Mouse (Mus musculus) bone marrow macrophage, adult 2 months (primary cell): Measurements from ENCODE around the gene Cnep1r1. TPM values are rescaled to one million over a fixed set of nuclear protein-coding genes. Genes with fewer than 3 reads are reported as not detected.
A peak's percentile ranks its signal among the peaks of the same experiment; 100 is the strongest.

Source experiments
- H3K27ac ChIP-seq: 2 replicates; pipeline ENCODE4 v1.5.1; 2012; ENCODE audit warnings: low read depth, low read length; ENCODE audit not compliant: insufficient read depth
- H3K4me1 ChIP-seq: 2 replicates; pipeline ENCODE4 v1.6.1; 2012; ENCODE audit warnings: low read length; ENCODE audit not compliant: control insufficient read depth, insufficient read depth
- H3K4me3 ChIP-seq: 2 replicates; pipeline ENCODE4 v1.5.1; 2012; ENCODE audit warnings: mild to moderate bottlenecking, low read length, moderate library complexity; ENCODE audit not compliant: insufficient read depth
- CTCF ChIP-seq: IDR thresholded peaks from 2 replicates; pipeline ENCODE4 v1.5.1; 2012; ENCODE audit warnings: low read depth, mild to moderate bottlenecking, low read length, moderate library complexity
- POLR2A ChIP-seq: IDR thresholded peaks from 2 replicates; pipeline ENCODE4 v1.6.1; 2012; ENCODE audit warnings: mild to moderate bottlenecking, low read depth, low read length, borderline replicate concordance
- polyA plus RNA-seq: library from polyadenylated mRNA; stranded (reverse); fragments of >200 nt; gene quantifications from 2 replicates; pipeline ENCODE4 v1.2.4, GENCODE M21; 2012; ENCODE audit not compliant: missing spikeins, insufficient read depth, insufficient read length

Cnep1r1 gene
- 46.6 and 49.5 TPM in 2 replicates for polyA plus RNA-seq

DNA sequence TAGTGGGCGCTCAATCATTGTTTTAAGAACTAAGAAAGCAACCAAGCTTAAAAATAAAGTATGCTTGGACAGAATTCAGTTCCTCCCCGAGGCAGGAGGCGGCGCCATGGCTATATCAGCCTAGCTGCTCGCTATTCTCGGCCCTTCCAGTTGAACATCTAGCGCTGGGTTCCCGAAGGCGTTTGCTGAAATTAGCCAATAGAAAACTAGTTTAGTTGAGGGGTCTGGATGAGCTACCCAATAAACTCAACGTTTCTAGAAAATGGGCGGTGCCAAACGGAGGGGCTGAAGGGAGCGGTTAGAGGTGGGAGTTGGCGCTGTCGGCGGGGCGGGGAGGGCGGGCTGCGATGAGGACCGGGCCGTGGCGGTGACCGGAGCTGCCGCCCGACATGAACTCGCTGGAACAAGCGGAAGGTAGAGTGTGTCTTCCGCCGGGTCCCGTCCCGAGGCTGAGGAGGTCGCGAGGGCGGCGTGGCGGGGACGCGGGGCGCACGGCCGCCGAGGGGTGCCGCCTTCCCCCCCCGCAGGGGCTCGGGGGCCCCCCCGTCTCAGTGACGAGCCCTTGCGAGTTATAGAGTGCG, at the start of gene Cnep1r1:
Cnep1r1 (plus strand) TSS at position 314 of the 581 bp plus-strand sequence.
- Histone ChIP-seq H3K4me1 (0 out of 2 replicates have a peak, but pooled peaks cover 3% of the 10 kb centered on the region), H3K27ac (peak within 1 kb of the TSS; percentile 61), H3K4me3 (peak within 1 kb of the TSS; percentile 85)
- TF ChIP-seq CTCF = peak; percentile 52
- no peak for TF ChIP-seq POLR2A

DNA sequence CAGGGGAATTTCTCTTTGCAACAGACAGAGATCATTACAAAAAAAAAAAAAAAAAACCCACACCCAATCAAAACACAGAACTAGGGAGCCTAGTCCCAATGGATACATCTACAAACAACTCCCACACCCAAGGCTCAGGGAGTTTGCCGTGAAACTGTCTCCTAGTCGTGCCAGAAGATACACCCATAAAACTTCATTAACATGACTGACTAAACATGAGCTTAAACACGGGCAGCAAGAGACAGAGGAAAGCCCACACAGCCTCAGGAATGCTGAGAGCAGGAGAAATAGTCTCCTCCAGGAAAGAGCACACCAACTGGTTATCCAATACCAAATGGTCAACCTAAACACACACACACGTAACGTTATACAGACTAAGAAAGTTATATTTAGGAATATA, 36.4 kb upstream of the Cnep1r1 start:
- Histone ChIP-seq H3K27ac (no peak overlapping the region), H3K4me3 (no peak overlapping the region), H3K4me1 (no peaks in the 10 kb centered on the region)
- TF ChIP-seq POLR2A = no peak
- no peak for TF ChIP-seq CTCF

DNA sequence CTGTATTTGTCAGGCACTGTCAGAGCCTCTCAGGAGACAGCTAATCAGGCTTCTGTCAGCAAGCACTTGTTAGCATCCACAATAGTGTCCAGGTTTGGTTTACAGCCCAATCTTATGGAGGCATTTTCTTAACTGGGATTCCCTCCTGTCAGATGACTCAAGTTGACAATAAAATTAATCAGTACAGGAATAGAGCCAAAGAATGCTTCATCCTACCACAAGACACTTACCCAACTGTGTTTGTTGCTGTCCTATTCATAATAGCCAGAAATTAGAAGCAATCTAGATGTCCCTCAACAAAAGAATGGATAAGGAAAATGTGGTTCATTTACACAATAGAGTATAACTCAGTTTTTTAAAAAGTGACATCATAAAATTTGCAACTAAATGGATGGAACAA, 30.6 kb upstream of the Cnep1r1 start:
- Histone ChIP-seq H3K4me1 (peaks cover 3% of the 10 kb centered on the region; the same call in 1 of the 2 replicates), H3K4me3 (no peak overlapping the region), H3K27ac (no peak overlapping the region)
- TF ChIP-seq CTCF = no peak
- no peak for TF ChIP-seq POLR2A

DNA sequence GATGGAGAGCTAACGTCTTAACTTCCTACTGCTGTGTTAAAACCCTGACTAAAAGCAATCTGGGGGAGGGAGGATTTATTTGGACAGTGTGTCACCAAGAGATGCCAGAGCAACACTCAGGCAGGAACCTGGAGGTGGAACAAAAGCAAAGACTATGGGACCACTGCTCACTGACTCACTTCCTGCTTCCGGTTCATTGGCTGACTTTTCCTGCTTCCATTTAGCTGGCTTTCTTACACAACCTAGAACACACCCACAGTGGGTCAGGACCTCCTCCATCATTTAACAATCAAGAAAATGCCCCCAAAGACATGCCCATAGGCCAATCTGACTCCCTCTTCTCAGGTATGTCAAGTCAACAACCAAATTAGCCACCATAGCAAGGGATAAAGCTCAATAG, 26.9 kb upstream of the Cnep1r1 start:
- H3K4me3 ChIP-seq = no peak overlapping the region
- TF ChIP-seq CTCF = no peak
- TF ChIP-seq POLR2A = no peak
- H3K27ac ChIP-seq = no peak overlapping the region
- H3K4me1 ChIP-seq = peaks cover 3% of the 10 kb centered on the region; the same call in 1 of the 2 replicates

DNA sequence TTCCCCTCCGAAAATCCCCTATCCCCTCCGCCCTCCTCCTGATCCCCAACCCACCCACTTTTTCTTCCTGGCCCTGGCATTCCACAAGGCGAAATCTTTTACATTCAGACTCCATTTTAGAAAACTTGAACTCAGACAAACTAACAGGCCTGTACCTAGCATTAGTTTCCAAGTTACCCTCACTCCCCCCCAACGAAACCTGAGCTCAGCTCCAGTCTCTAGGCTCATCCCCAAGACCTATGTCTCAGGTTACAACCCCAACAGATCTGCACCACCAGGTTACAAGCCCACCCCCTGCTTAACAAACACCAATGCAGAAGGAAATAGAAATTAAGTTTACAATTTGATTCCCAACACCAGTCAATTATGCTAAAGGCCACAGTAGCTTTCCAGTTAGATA, 25.2 kb upstream of the Cnep1r1 start:
- TF ChIP-seq CTCF = no peak
- no peak for TF ChIP-seq POLR2A
- no peak overlapping the region for H3K27ac ChIP-seq
- no peak overlapping the region for H3K4me3 ChIP-seq
- peaks cover 3% of the 10 kb centered on the region; the same call in 1 of the 2 replicates for H3K4me1 ChIP-seq

DNA sequence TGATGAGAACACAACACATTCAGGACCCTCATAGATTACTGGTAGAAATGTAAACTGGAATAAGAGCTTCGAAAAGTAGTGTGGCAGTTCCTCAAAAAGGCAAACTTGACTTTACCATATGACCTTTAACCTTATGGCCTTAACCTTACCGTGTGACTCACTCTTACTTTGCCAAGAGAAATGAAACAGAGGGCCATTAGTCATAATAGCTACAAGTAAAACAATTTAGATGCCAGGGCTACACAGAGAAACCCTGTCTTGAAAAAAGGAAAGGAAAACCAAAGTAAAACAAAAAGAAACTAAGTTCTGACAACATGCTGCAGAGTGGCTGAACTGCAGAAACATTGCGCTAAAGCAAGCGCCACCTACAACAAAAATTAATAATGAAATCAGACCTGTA, 19.7 kb upstream of the Cnep1r1 start:
- no peak overlapping the region for H3K27ac ChIP-seq
- H3K4me1 ChIP-seq = no peaks in the 10 kb centered on the region
- H3K4me3 ChIP-seq = no peak overlapping the region
- no peak for TF ChIP-seq CTCF
- no peak for TF ChIP-seq POLR2A

DNA sequence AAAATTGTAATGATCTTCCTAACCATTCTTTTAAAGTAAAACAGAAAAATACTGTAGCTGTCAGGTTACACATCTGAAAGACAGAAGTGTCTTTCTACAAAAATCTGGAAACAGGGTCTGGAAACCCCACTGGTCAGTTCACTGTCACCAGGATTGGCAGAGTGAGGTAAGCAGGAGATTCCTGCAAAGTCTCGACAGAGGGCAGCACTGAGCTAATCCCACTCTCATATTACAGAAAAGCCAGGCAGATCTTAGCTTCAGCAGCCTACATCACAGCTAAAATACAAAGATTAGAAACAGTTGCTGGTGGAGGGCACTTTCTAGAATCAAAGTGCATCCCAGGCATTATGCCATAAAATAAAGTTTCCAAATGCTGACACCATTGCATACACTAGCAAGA, 19.0 kb upstream of the Cnep1r1 start:
- H3K4me3 ChIP-seq = no peak overlapping the region
- TF ChIP-seq POLR2A (no peak), CTCF (peak; percentile 52; the same call in 1 of the 2 replicates)
- no peaks in the 10 kb centered on the region for H3K4me1 ChIP-seq
- no peak overlapping the region for H3K27ac ChIP-seq

DNA sequence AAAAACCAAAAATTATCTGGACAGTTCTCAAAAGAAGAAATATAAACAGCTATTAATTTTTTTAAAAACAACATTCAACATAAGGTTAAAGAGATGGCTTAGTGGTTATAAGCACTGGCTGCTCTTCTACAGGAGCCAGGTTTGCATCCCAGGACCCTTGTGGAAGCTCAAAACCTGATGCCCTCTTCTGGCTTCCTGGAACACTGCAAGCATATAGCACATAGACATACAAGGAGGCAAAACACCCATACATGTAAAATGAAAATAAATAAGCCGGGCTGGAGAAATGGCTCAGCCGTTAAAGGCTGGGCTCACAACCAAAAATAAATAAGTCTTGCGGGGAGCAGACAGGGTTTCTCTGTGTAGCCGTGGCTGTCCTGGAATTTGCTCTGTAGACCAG, 9.3 kb upstream of the Cnep1r1 start:
- no peak overlapping the region for H3K4me3 ChIP-seq
- no peak overlapping the region for H3K27ac ChIP-seq
- no peaks in the 10 kb centered on the region for H3K4me1 ChIP-seq
- TF ChIP-seq CTCF (no peak), POLR2A (no peak)

DNA sequence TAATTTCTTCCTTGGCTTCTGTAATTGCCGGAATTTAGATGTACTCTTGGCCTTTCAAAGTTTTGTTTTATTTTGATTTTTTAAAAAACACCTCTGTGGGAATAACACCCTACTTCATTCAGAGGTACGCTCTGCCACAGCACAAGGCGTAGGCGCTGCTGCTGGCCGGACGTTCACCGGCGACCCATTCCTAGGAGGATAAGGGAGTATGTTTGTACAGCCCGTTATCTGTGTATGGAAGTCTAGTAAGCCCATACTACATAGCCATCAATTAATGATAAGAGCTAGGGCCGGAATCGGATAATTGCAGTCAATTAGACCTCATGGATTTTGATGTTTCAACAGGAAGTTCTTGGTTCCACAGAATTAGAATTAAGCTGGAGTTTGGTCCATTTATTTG, 507 bp downstream of the Cnep1r1 start:
- H3K4me1 ChIP-seq = 0 out of 2 replicates have a peak, but pooled peaks cover 3% of the 10 kb centered on the region
- TF ChIP-seq POLR2A (no peak), CTCF (no peak)
- H3K4me3 ChIP-seq = peak overlapping the region; percentile 85
- peak overlapping the region; percentile 61 for H3K27ac ChIP-seq

DNA sequence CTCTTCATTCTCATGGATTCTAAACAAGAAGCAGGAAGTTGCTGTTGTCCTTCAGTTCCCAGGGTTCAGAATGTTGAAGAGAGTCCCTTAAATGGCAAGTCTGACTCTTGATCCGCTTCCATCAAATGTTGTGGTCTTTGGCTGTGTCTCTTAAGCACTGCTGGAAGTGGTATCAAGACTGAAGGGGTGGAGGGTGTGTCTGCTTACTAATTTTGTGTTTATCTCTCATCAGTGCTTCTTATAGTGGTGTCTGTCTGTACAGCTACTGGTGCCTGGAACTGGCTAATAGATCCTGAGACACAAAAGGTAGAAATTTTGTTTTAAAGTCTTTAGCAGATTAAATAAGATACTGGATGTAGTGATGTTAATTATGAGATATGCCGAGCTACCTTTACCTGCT, 6.3 kb downstream of the Cnep1r1 start:
- H3K27ac ChIP-seq = no peak overlapping the region
- 0 out of 2 replicates have a peak, but pooled peaks cover 3% of the 10 kb centered on the region for H3K4me1 ChIP-seq
- TF ChIP-seq POLR2A (no peak), CTCF (no peak)
- H3K4me3 ChIP-seq = no peak overlapping the region
